Mouse (Mus musculus) liver, embryonic 16.5 days (tissue): ENCODE data around the gene Plb1. TPM values are rescaled to one million over a fixed set of nuclear protein-coding genes. Genes with fewer than 3 reads are reported as not detected.

ENCODE experiments used
- ATAC-seq: fragments of 200-750 bp; cut with Nextera tagmentation; 2 replicates; pipeline ENCODE4 v1.8.0; 2017; ENCODE audit warnings: low read depth, mild to moderate bottlenecking, moderate number of reproducible peaks, moderate library complexity
- H3K27ac ChIP-seq: fragments of 300-500 bp; sonication (generic); 2 replicates; pipeline ENCODE4 v1.5.1; 2014; ENCODE audit warnings: mild to moderate bottlenecking, low read length
- H3K27me3 ChIP-seq: fragments of 300-500 bp; sonication (generic); 2 replicates; pipeline ENCODE4 v1.6.1; 2014; ENCODE audit warnings: low read depth, low read length, mixed read lengths; ENCODE audit not compliant: control insufficient read depth, insufficient read depth
- H3K36me3 ChIP-seq: fragments of 300-500 bp; sonication (generic); 2 replicates; pipeline ENCODE4 v1.6.1; 2014; ENCODE audit warnings: mild to moderate bottlenecking; ENCODE audit not compliant: control insufficient read depth, insufficient read depth
- H3K4me1 ChIP-seq: fragments of 300-500 bp; sonication (generic); 2 replicates; pipeline ENCODE4 v1.6.1; 2014; ENCODE audit warnings: low read depth, low read length, mixed read lengths; ENCODE audit not compliant: control insufficient read depth
- H3K4me2 ChIP-seq: fragments of 300-500 bp; sonication (generic); 2 replicates; pipeline ENCODE4 v1.6.1; 2014; ENCODE audit warnings: low read depth, low read length, mixed read lengths
- H3K4me3 ChIP-seq: fragments of 300-500 bp; sonication (generic); 2 replicates; pipeline ENCODE4 v1.5.1; 2014; ENCODE audit warnings: low read depth, mild to moderate bottlenecking, low read length
- H3K9ac ChIP-seq: fragments of 300-500 bp; sonication (generic); 2 replicates; pipeline ENCODE4 v1.6.1; 2014; ENCODE audit warnings: low read depth, low read length
- H3K9me3 ChIP-seq: fragments of 300-500 bp; sonication (generic); replicated peaks from 2 replicates; pipeline ENCODE4 v1.6.1; 2016; ENCODE audit warnings: low read length; ENCODE audit not compliant: control insufficient read depth
- WGBS: fragments of 180-500 bp; shearing (Covaris S2); extraction: QIAGEN DNeasy Blood & Tissue Kit; methylation state at CpG from one replicate; pipeline ENCODE4 v1.1.7; 2014; ENCODE audit not compliant: insufficient replicate concordance; 5-methylcytosine and 5-hydroxymethylcytosine counted together
- polyA plus RNA-seq: library from polyadenylated mRNA; unstranded; fragments of >200 nt; fragmentation: Nextera tagmentation; extraction: Ambion mirVana; gene quantifications from 2 replicates; pipeline ENCODE4 v1.2.1, GENCODE M21; 2015

Plb1 gene
- polyA plus RNA-seq, 1 experiment from 2014 or later = 0.35 TPM

DNA sequence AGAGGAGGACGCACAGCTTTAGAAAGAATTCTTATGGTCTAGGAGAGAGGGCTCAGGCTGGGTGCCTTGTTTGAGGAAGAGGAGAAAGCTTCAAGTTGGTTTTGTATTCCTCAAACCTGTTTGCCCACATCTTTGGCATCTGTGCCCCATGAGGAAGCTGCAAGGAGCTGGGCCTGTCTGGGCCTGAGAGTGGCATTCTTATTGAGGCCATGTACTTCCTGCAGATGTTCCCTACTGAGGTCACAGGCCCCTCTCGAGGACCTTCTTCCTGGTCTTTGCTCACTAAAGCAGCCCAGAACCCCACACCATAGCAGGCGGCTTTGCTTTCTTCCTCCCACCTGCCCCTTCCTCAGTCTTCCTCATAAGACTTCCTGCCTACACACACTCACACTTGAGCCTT, 33.4 kb upstream of the Plb1 start:
- Histone ChIP-seq H3K4me3 (no peak overlapping the region), H3K27me3 (no peaks in the 10 kb centered on the region), H3K9me3 (no peaks in the 10 kb centered on the region), H3K4me2 (no peak overlapping the region), H3K4me1 (no peaks in the 10 kb centered on the region), H3K36me3 (no peaks in the 10 kb centered on the region), H3K27ac (no peak overlapping the region), H3K9ac (no peak overlapping the region)
- WGBS = 38% methylated on average over 3 of the region's 3 CpGs
- ATAC-seq = no peak

DNA sequence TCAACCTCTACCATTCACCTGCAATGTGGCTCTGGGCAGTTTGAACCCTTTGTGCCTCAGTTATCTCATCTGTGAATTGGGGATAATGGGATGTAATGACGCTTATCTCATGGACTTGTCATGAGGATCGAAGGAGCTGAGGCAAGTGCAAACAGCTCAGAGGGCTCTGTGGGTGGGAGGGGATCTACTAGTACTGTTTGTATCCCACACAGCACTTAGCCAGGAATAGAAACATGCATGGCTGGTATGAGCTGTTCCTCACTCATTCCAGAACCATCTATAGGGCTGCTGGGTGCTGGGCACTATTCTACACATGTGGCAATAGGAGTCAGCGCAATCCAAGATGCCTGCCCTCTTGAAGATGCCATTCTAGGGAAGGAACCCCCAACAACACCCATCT, 32.9 kb upstream of the Plb1 start:
- no peak overlapping the region for H3K9ac ChIP-seq
- no peaks in the 10 kb centered on the region for H3K27me3 ChIP-seq
- H3K9me3 ChIP-seq = no peaks in the 10 kb centered on the region
- no peaks in the 10 kb centered on the region for H3K4me1 ChIP-seq
- ATAC-seq = no peak
- no peaks in the 10 kb centered on the region for H3K36me3 ChIP-seq
- H3K4me2 ChIP-seq = no peak overlapping the region
- no peak overlapping the region for H3K27ac ChIP-seq
- 72% methylated on average over 3 of the region's 3 CpGs for WGBS
- H3K4me3 ChIP-seq = no peak overlapping the region

DNA sequence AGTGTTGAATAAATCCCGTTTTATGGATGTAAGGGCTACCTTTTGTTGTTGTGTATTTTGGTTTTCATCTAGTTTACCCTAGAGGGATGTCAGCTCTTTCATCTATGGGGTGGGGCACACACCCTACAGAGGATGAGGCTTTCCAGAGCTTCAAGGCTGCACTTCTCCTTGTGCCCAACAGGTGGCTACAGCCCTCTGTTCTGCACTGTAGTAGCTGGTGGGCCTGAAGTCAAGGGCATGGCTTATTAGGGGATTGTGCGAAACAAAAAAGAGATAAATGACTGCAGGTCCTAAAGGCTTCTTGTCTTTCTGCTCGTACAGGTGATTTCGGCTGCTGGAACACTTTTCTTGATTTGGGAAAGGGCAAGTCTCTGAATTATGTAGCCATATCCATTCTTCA, 27.9 kb upstream of the Plb1 start:
- ATAC-seq = no peak
- 53% methylated on average over 4 of the region's 4 CpGs for WGBS
- no peak overlapping the region for H3K4me2 ChIP-seq

DNA sequence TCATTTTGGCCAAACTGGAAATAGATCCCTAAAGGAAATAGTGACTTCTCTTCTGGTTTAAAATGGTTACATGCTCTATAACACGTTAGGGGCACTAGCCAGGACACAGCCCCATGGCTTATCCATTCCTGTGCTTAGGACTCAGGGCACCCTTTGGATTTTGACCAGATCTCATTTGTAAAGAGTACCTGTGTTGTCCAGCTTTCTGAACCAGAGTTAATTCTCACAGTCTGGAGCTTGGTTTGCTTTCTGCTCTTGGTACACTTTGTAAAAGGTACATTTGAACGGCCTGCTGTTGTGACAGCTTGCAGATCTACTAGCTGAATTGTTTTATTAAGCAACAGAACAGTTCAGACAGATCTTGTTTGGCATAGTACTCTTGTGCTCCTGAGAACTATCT, 25.8 kb upstream of the Plb1 start:
- Histone ChIP-seq H3K4me1 (no peaks in the 10 kb centered on the region), H3K9ac (no peak overlapping the region), H3K27me3 (no peaks in the 10 kb centered on the region), H3K27ac (no peak overlapping the region), H3K4me2 (no peak overlapping the region), H3K36me3 (no peaks in the 10 kb centered on the region), H3K4me3 (no peak overlapping the region), H3K9me3 (no peaks in the 10 kb centered on the region)
- peak; percentile 32; the same call in 1 of the 2 replicates for ATAC-seq
- WGBS = 47% methylated on average over 2 of the region's 2 CpGs

More for the DNA sequence above, 27.9 kb upstream of the Plb1 start:
- Histone ChIP-seq H3K27ac (no peak overlapping the region), H3K4me3 (no peak overlapping the region), H3K9ac (no peak overlapping the region), H3K4me1 (no peaks in the 10 kb centered on the region), H3K27me3 (no peaks in the 10 kb centered on the region), H3K36me3 (no peaks in the 10 kb centered on the region), H3K9me3 (no peaks in the 10 kb centered on the region)

- H3K4me3 ChIP-seq = no peak overlapping the region
- WGBS = 67% methylated on average over 8 of the region's 8 CpGs
- no peaks in the 10 kb centered on the region for H3K9me3 ChIP-seq
Measured at GRCm38 (mm10) chr5:32208460-32208859, 24.0 kb upstream of the Plb1 start.

DNA sequence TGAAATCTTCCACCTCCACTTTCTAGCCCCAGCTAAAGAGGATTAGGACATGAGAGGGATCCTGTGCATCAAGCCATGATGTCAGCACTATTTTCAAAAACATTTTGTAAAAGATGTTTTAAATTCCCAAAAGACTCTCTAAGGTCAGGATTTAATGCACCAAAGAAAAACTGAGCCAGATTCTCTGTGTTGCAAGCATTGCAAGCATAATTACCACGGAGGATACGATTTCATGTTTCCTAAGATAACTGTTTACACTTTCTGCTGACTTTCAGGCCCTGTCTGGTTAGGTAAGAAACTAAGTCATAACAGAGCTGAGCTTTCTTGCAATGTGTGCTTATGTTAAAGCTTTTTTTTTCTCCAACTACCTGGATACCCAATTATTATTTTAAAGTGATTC, 21.5 kb upstream of the Plb1 start:
- Histone ChIP-seq H3K4me3 (no peak overlapping the region), H3K27ac (no peak overlapping the region), H3K9ac (no peak overlapping the region), H3K4me1 (no peaks in the 10 kb centered on the region), H3K36me3 (no peaks in the 10 kb centered on the region), H3K4me2 (no peak overlapping the region), H3K9me3 (no peaks in the 10 kb centered on the region), H3K27me3 (no peaks in the 10 kb centered on the region)
- ATAC-seq = no peak
- 54% methylated on average over 2 of the region's 2 CpGs for WGBS

More at GRCm38 (mm10) chr5:32208460-32208859, 24.0 kb upstream of the Plb1 start:
- Histone ChIP-seq H3K4me1 (no peaks in the 10 kb centered on the region), H3K27me3 (no peaks in the 10 kb centered on the region), H3K4me2 (no peak overlapping the region), H3K27ac (no peak overlapping the region), H3K9ac (no peak overlapping the region), H3K36me3 (no peaks in the 10 kb centered on the region)
- no peak for ATAC-seq

GRCm38 (mm10) chr5:32213746-32214145, 18.8 kb upstream of the Plb1 start:
- no peak overlapping the region for H3K4me2 ChIP-seq
- H3K9me3 ChIP-seq = no peaks in the 10 kb centered on the region
- no peaks in the 10 kb centered on the region for H3K36me3 ChIP-seq
- H3K4me1 ChIP-seq = no peaks in the 10 kb centered on the region
- H3K27ac ChIP-seq = no peak overlapping the region
- H3K4me3 ChIP-seq = no peak overlapping the region
- H3K9ac ChIP-seq = no peak overlapping the region
- H3K27me3 ChIP-seq = no peaks in the 10 kb centered on the region
- WGBS = 50% methylated on average over 4 of the region's 4 CpGs
- no peak for ATAC-seq

DNA sequence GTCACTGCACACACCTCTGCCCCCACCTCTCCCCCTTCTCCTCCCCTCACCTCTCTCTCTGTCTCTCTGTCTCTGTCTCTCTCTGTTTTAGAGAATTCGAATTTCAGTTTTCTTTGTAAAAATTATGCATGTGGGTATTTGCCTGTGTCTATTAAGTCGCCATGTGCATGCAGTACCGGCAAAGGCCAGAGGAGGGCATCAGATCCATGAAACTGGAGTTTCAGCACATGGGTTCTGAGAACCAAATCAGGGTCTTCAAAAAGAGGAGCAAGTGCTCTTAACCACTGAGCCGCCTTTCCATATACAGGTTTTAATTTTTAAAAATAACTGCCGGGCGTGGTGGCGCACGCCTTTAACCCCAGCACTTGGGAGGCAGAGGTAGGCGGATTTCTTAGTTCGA, 17.0 kb upstream of the Plb1 start:
- no peaks in the 10 kb centered on the region for H3K9me3 ChIP-seq
- no peaks in the 10 kb centered on the region for H3K4me1 ChIP-seq
- ATAC-seq = no peak
- 63% methylated on average over 10 of the region's 10 CpGs for WGBS
- H3K4me3 ChIP-seq = no peak overlapping the region
- H3K27me3 ChIP-seq = no peaks in the 10 kb centered on the region
- no peak overlapping the region for H3K27ac ChIP-seq
- H3K4me2 ChIP-seq = no peak overlapping the region
- no peak overlapping the region for H3K9ac ChIP-seq
- H3K36me3 ChIP-seq = no peaks in the 10 kb centered on the region

DNA sequence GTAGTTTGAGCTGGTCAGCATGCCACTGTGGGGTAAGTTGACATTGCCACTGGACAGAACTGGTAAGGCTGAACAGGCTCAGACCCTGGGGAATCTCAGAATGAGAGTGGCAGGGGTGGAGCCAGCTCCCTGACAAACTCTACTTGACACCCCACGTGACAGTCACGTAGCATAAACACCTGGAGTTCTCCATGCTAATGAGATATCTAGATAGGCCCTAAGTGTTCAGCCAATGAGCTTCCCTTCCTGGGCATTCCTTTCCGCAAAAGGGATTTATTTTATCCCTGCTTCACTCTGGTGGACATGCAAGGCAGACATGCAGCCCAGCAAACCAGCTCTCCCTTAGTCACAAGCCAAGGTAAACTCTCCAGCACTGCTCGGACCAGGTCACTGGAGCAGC, 16.0 kb upstream of the Plb1 start:
- Histone ChIP-seq H3K4me1 (no peaks in the 10 kb centered on the region), H3K36me3 (no peaks in the 10 kb centered on the region), H3K27me3 (no peaks in the 10 kb centered on the region), H3K9ac (no peak overlapping the region), H3K4me2 (no peak overlapping the region), H3K4me3 (no peak overlapping the region), H3K27ac (no peak overlapping the region), H3K9me3 (no peaks in the 10 kb centered on the region)
- WGBS = 67% methylated on average over 4 of the region's 4 CpGs
- no peak for ATAC-seq

DNA sequence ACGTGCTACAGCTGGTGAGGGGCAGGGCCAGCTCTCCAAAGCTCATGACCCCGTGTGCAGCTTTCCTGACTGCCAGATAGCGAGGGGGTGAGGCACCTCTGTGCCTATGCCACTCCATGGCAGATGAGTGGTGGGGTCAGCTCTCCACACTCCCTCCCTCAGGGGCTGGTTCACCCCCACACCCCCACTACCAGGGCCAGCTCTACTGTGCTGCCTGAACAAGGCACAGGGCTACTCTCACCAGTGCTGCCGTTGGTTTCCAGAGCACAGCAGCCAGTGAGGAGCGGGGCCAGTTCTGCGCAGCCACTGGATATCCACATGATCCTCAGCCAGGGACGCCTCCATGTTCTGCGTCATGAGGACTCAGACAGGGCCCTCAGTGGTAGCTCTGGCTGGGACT, 15.0 kb upstream of the Plb1 start:
- 68% methylated on average over 8 of the region's 8 CpGs for WGBS
- Histone ChIP-seq H3K9me3 (no peaks in the 10 kb centered on the region), H3K27me3 (no peaks in the 10 kb centered on the region), H3K4me2 (no peak overlapping the region), H3K4me3 (no peak overlapping the region), H3K27ac (no peak overlapping the region), H3K4me1 (no peaks in the 10 kb centered on the region), H3K36me3 (no peaks in the 10 kb centered on the region), H3K9ac (no peak overlapping the region)
- no peak for ATAC-seq
